Mouse (Mus musculus) v-Abl transformed pro-B cells (cell line): ENCODE results near the gene Kcnd3.

Experiments
- in situ Hi-C, 2 experiments: fragments of 400-800 bp; cut with MboI; formaldehyde crosslinking; loops; one replicate each; pipeline ENCODE4 v1.15.1; 2025; ENCODE audit not compliant: unreplicated experiment in 2 of 2

Kcnd3 gene

DNA sequence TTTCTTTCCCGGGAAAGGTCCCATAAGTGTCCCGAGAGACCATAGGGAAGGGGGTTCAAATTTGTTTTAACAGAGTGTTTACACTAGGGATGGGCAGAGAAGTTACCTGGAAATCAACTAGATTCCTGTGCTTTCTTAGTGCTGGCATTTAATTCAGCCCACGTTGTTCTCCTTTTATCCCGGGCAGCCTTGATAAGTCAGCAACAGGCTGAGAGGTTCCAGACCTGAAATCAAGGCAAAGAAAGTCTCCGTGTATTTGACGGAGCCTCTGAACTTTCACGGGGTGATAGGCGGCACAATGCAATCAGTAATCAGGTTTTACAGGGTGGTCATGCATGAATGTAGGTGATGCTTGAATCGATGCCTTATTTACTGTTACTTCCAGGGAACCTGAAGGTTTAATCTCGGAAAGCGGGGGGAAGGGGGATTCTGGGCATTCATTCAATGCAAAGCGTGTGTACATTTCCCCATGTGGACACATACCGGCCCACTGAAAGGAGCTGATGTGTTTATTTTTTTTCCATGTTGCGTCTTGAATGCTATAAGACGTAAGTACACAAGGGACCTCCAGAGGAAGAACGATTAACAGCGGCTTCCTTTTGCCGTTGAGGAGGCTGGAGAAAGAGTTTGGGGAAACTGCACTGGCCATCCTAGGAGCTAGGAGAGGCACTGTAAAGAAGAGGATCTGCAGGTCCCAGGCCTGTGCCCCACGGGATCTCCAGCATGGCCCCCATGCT is 1.3 kb downstream of the Kcnd3 start:
- in situ Hi-C loops, result no loop called here

DNA sequence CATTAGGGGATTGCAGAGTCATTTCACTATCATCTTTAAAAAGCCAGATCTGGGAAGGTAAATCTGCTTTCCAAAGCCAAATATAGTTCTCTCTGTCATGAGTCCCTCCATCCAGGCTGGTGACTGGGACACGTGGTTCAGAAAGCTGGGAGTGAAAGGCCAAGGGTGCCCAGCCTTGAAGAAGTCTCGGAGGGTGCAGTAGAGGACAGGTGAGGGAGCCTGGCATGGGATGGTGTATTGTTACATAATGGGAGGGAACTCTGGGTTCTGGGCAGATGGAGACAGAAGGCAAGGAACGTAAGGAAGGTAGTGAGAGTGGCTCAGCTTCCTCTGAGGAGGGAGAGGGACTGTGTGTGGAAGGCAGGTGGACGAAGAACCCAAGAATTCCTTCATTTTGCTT is 5.5 kb downstream of the Kcnd3 start:
- in situ Hi-C loops, result no loop called here

DNA sequence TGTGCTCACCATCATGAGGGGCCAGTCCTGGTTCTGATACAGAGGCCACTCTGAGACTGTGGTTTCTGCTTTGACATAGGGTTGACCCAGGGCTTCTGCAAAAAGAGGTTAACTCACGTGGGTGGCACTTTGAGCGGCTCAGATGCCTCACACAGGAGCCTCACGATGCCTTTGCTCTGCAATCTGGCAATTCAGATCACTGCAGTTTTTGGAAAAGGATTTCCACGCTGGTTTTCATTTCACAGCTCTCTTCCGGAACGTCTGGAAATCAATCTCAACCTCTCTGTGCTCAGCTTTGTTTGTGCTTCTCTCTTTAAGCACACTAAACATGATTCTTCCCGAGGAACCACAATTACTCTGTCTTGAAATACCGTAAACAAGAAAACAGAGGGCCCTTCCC is 14.4 kb downstream of the Kcnd3 start:
- in situ Hi-C loops, result no loop called here

DNA sequence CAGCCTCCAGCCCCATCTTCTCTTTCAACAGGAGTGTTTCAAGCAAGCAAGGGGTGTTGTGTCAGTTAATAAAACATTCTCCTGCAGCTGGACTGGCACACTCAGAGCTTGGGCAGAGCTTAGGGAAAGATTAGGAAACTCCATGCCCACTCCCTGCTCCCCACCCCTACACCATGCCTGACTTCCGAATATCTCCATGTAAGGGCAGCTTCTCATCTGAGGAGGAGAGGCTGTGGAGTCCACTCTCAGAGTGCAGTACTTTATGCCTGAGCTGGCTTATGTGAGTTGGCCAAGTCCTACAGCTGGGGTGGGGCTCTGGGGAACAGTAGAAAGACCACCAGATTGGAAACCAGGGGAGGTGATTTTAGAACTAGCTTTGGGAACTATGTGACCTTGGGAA is 20.4 kb downstream of the Kcnd3 start:
- in situ Hi-C loops, result no loop called here

DNA sequence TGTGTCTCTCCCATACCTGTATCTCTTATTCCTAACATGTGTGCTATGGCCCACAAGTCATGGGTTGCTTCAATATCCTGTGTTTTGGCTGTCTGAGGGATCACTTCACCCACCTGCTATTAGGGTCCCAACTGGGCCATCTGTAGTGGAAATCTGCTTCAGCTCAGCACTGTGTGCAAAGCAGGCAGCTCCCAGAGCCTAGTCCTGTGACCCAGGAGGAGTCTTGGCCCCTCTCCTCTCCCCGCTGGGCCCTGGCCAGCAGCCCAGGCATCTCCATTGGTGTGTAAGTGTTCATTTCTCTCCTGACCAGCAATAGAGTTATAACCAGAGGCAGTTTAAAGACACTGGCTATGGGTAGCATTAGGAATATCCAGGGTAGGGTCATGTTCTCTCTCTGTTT is 24.3 kb downstream of the Kcnd3 start:
- in situ Hi-C loops, result no loop called here

DNA sequence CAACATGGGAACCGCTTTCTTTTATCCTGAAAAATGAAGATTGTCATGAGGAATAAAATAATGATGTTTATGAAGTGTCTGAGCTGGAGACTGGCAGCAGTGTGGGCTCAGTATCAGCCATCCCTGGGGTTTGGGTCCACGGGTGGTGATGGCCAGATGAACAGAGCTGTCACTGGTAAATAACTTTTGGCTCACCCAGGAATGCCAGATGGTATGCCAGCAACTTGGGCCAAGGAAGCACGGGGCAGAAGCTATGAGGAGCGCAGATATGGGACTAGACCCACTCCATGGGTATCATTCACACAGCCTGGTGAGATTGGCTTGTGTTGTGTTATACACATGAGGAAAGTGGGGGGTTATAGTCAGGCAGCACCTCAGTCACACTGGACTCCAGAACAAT is 26.7 kb downstream of the Kcnd3 start:
- in situ Hi-C loops, result no loop called here

DNA sequence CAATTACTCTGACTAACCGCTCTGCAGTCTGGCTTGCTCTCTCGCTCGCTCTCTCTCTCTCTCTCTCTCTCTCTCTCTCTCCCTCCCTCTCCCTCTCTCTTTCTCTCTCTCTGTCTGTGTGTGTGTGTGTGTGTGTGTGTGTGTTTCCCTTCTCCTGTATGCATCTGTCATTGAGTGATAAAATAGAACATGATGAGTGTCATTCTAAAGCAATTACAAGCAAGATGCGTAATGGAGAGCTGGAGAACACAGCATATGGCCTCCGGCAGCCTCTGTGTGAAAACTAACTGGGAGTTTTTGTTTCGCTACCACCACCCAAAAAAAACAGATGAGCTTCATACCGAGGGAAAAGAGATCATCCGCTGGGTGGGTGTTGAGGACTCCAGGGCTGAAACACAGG is 29.3 kb downstream of the Kcnd3 start:
- in situ Hi-C loops, result no loop called here

DNA sequence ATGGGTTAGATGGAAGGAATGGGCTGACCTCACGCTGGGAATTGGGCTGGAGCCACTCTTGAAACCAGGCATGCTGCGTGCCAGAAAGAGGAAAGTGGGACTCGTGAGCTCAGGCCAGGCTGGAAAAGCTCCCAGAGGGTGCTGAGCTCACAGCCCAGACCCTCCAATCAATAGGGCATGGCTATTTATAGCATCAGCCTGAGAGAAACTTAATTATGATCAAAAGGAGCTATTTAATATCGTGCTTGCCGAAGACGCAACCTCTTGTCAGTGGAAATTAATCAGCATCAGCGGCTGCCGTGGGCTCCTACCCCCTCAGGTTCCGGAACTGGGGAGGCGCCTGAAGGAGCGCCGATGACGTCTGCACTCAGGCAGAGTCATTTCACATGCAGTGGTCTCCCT is 31.5 kb downstream of the Kcnd3 start:
- in situ Hi-C loops, result no loop called here

DNA sequence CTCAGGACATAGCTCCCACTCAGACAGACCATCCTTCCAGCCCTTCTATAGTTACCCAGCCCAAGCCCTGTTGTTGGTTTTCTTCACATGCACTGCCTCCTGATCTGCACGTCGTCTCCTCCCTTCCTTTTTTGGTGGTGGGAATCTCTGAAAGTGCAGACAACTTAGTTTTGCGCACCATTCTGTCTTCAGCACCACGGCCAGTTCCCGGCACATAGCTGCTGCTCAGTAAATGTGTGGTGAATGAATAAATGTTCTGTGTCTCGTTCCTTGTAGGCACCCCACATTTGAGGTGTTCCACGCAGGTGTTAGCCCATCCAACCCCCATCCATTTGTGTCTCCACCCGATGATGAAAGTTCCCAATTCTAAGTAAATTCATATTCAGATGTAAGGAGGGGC is 35.0 kb downstream of the Kcnd3 start:
- in situ Hi-C loops, result no loop called here

DNA sequence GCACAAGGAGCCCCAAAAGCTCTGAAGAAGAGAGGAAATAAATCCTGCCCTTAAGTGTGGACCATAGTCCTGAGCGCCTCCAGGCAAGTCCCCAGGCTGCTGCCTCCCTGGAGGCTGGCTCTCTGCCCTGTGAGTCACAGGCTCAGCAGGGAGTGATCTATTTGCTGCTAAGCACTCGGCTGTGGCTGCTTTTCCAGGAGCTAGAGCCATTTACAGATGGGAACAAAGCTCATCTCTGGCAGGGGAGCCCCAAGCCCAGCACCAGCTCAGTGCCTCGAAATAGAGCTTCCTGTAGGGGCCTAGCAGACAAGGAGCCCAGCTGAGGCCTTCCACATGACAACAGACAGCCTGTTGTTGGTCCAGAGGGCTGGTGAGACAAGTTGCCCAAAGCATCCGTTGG is 37.5 kb downstream of the Kcnd3 start:
- in situ Hi-C loops, result no loop called here

DNA sequence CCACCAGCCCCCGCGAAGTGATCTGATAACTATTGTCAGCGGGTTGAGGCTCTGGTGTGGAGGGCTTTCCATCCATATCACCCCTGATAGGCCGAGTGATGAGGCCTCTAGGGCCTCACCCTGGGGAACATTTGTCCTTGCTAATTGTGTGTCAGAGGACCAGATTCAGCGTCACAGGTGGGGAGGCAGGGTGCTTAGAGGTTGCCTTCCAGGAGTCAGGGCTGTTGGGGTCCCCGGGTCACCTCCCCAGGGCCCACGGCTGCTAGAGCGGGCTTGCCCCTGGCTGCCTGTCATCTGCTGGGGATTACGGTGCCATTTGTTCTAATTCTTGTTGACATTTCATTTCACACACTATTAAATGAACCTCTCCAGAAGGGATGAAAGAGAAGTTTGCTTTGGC is 42.8 kb downstream of the Kcnd3 start:
- in situ Hi-C loops, result no loop called here

DNA sequence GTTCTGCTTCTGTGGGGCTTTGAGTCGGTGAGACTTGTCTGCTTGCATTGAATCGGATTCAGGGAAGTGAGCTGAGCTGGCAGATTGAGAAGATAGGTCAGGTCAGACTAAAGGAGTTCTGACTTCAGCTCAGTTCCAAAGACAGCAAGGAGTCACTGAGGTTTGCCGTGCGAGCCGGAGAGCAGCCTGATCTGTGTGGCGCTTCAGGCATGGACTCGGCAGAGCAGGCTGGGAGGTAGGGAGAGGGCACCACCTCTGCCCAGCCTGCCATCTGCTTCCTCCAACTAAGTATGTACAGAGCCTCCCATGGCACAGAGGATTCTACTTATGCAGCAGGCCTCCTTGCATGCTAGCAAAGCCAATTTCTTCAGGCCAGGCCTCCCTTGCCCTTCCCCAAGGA is 44.1 kb downstream of the Kcnd3 start:
- in situ Hi-C loops, result no loop called here

DNA sequence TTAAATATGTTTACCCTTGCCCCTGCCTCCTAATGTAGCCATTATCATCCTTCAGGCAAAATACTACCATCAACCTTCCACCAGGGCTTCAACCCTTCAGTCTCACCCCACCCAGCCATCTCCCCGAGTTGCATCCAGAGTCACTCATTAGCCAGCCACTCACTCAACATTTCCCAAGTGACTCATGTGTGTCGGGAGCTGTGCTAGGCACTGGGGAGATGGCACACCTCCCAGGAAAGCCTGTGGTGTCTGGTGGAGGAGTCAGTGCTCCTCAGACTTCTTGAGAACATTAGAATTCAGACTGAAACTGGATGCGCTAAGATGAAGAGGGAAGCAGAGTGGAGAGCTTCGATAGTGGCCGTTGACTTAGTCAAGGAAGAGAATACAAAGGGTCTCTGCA is 44.8 kb downstream of the Kcnd3 start:
- in situ Hi-C loops, result no loop called here

DNA sequence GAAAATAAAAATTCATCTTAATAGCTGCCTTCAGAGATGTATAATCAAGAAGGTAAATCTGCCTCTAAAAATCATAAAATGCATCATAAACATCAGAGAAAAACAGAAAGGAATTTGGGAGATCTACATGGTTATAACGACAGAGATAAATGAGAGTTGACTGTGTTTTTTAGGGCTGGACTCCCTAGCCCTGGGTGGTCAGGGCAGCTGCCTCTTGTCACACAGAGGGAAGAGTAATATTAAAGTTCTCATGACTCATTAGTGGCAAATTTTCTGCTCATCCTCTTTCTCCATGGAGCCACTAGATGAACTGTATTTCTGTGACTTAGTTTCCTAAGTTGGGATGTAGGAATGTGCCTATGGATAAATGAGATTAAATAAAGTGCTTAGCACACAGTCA is 48.9 kb downstream of the Kcnd3 start:
- in situ Hi-C loops, result loop anchor here in 1 of 2 experiments (25.0 kb wide), 1 partner anchor 411 kb away; no protein-coding TSS in a partner anchor

DNA sequence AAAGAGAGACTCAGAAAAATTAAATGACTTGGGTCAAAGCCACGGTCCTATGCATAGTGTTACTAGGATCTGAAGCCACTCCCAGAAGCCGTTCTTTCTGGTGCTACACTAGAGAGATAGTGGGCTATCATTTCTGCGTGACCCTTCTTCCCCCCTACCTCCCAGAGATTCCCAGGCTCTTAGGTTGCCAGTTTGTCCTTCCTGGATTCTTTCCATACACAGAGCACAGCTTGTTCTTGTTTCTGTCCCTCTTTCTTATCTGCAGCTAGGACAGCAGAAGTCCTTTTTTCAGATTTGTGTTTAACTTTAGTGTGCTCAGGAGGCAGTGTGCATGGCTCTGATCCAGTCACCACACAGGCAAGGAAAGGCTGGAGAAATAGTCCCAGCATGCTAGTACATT is 52.1 kb downstream of the Kcnd3 start:
- in situ Hi-C loops, result loop anchor here in 1 of 2 experiments (25.0 kb wide), 1 partner anchor 408 kb away; no protein-coding TSS in a partner anchor

DNA sequence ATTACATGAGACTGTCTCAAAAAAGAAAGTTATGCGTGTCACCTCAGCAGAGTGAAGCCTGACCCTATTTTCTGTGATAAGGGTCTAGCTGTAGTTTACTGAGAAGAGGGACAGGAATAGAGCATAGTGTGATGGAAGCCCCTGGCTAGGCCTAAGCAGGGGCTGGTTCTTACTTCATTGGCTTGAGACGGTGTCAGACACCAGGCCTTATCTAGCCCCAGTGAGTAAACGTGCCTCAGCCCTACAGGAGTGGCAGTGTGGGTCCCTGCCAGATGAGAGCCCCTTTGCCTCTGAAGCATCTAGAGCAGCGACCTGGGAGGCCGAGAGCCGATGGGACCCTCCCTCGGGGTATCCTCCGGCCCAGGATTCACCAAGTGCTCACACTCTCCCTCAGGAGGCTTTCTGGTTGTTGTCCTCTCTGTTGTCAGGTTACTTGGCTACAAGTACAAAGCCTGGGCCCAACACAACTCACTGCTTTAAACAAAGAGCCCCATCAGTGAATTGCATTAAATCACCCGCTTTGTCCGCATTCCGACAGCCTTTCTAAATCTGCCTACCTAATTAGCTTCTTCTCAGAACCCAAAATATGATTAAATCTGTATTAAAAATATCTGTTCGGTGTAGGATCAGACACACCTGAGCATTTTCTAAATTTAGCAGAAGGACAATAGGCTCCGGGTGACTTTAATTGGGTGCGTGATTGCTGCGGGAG is 53.2 kb downstream of the Kcnd3 start:
- in situ Hi-C loops, result loop anchor here in 1 of 2 experiments (25.0 kb wide), 1 partner anchor 407 kb away; no protein-coding TSS in a partner anchor

DNA sequence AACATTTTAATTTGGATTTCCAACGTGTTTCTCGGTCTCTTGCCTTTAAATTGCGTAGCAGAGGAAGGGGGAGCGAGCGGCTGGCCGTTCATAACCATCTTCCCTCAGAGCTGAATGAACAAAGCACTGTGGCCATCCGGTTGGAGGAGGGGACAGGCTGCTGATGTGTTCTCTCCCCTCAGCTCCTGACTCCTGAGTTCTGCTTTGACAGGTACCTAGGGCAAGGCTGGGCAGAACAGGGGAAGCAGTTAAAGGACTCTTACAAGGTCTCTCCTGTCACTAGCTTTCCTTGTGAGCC is 53.7 kb downstream of the Kcnd3 start:
- in situ Hi-C loops, result loop anchor here in 1 of 2 experiments (25.0 kb wide), 1 partner anchor 406 kb away; no protein-coding TSS in a partner anchor

DNA sequence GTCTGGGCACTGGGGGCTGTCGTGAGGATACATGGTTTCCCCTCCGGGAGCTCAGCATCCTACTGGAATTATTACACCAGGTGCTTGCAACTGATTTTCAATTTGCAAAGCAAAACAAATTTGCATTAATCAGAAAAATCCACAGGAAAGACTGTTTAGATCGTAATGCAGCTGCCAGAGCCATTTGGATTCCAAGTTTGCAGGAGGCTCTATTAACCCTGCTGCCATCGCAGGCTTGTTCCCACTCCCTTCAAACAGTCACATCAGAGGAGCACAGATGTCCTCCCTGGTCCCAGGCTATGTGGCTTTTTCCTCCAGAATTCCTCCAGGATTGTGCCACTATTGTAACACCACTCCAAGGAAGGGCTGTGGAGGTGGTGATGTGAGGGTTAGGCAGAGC is 54.5 kb downstream of the Kcnd3 start:
- in situ Hi-C loops, result loop anchor here in 1 of 2 experiments (25.0 kb wide), 1 partner anchor 406 kb away; no protein-coding TSS in a partner anchor

DNA sequence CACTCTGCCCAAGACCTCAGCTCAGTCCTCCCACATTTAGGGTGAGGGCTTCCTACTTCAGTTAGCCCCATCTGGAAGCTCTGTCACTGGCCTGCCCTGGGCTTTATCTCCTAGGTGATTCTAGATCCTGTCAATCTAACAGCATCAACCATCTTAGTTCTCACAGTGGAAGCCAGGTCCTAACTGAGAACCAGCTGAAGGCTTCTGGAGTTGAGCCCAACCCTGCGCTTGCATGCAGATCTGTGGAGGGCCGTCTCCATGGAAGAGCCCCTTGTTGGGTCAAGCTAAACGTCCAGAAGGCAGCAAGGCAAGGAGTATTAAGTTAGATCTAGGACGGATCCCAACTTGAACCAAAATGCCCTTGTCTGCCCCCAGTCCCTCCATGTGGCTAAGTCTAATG is 57.2 kb downstream of the Kcnd3 start:
- in situ Hi-C loops, result loop anchor here in 1 of 2 experiments (25.0 kb wide), 1 partner anchor 403 kb away; no protein-coding TSS in a partner anchor

DNA sequence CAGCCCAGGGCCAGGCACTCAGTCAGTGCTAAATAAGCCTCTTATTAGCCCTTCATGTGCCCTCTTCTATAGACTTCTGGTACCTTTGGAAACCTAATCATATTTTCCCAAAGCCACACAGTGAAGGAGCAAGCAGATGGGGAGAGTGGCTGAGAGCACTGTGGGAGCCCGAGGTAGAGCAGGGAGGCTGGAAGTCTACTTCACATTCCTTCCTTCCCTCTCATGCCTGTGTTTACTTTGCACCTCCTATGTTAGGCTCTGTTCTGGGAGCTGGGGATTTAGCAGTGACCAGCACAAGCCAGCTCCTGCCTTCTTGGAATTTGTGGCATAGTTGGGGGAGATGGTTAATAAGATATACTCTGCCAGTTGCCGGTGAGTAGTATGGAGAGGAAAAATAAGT is 59.7 kb downstream of the Kcnd3 start:
- in situ Hi-C loops, result loop anchor here in 1 of 2 experiments (25.0 kb wide), 1 partner anchor 400 kb away; no protein-coding TSS in a partner anchor

DNA sequence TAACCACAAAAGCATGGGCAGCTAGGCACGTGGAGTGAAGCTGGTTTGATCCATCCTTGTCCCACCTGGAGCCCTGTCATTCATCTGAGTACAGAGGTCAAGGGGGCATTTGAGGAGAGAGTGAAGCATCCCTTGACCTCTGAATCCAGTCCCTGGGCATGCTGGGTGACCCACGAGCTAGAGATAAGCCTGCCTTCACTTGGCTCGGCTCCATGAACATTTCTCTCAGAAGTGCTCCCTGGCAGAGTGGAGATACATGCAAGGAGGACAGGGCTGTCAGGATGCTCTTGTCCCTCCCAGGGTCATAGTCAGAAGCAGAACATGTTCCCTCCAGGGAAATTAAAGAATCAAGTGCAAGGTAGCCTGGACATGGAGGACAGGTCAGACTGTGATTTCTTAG is 62.1 kb downstream of the Kcnd3 start:
- in situ Hi-C loops, result loop anchor here in 1 of 2 experiments (25.0 kb wide), 1 partner anchor 398 kb away; no protein-coding TSS in a partner anchor

DNA sequence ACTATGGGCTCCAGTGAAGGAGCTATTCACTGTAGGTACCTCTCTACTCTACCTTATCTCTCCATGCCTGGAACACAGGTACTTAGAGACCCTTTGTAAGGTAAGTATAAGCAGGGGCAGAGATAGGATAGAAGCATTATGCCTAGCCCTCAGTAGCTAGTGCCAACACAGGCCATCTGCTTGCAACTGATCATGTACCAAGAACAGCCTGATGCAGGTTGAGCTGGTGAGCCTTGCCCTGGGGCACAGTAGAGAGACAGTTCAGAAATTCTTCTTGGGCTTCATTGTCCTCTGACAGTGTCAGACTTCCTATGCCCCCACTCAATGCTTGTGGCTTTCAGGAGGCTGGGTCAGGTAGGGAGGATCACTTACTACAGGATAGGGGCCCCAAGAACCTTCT is 62.9 kb downstream of the Kcnd3 start:
- in situ Hi-C loops, result loop anchor here in 1 of 2 experiments (25.0 kb wide), 1 partner anchor 397 kb away; no protein-coding TSS in a partner anchor
